Mouse (Mus musculus) bone marrow macrophage, adult 2 months (primary cell): ENCODE results near the gene Tnfrsf25. TPM values are rescaled to one million over a fixed set of nuclear protein-coding genes. Genes with fewer than 3 reads are reported as not detected.
A peak's percentile ranks its signal among the peaks of the same experiment; 100 is the strongest.

Experiments
- H3K27ac ChIP-seq: 2 replicates; pipeline ENCODE4 v1.5.1; 2012; ENCODE audit warnings: low read depth, low read length; ENCODE audit not compliant: insufficient read depth
- H3K4me1 ChIP-seq: 2 replicates; pipeline ENCODE4 v1.6.1; 2012; ENCODE audit warnings: low read length; ENCODE audit not compliant: control insufficient read depth, insufficient read depth
- H3K4me3 ChIP-seq: 2 replicates; pipeline ENCODE4 v1.5.1; 2012; ENCODE audit warnings: mild to moderate bottlenecking, low read length, moderate library complexity; ENCODE audit not compliant: insufficient read depth
- CTCF ChIP-seq: IDR thresholded peaks from 2 replicates; pipeline ENCODE4 v1.5.1; 2012; ENCODE audit warnings: low read depth, mild to moderate bottlenecking, low read length, moderate library complexity
- POLR2A ChIP-seq: IDR thresholded peaks from 2 replicates; pipeline ENCODE4 v1.6.1; 2012; ENCODE audit warnings: mild to moderate bottlenecking, low read depth, low read length, borderline replicate concordance
- polyA plus RNA-seq: library from polyadenylated mRNA; stranded (reverse); fragments of >200 nt; gene quantifications from 2 replicates; pipeline ENCODE4 v1.2.4, GENCODE M21; 2012; ENCODE audit not compliant: missing spikeins, insufficient read depth, insufficient read length

The Tnfrsf25 gene
- polyA plus RNA-seq, 1 experiment: not detected

- Histone ChIP-seq H3K27ac (no peak overlapping the region), H3K4me1 (peaks cover 12% of the 10 kb centered on the region), H3K4me3 (no peak overlapping the region)
- TF ChIP-seq POLR2A (no peak), CTCF (no peak)
These were observed 27.1 kb upstream of the Tnfrsf25 start for GRCm38 (mm10) chr4:152088556-152089120.

- Histone ChIP-seq H3K4me3 (no peak overlapping the region), H3K4me1 (peaks cover 12% of the 10 kb centered on the region), H3K27ac (no peak overlapping the region)
- TF ChIP-seq CTCF (no peak), POLR2A (no peak)
These were observed 25.5 kb upstream of the Tnfrsf25 start for GRCm38 (mm10) chr4:152090191-152090590.

- H3K4me3 ChIP-seq: no peak overlapping the region
- H3K27ac ChIP-seq: no peak overlapping the region
- H3K4me1 ChIP-seq: peaks cover 7% of the 10 kb centered on the region
- no peak for TF ChIP-seq POLR2A
- TF ChIP-seq CTCF: no peak
These were observed 22.9 kb upstream of the Tnfrsf25 start for GRCm38 (mm10) chr4:152092751-152093293.

- Histone ChIP-seq H3K4me3 (no peak overlapping the region), H3K4me1 (no peaks in the 10 kb centered on the region), H3K27ac (no peak overlapping the region)
- TF ChIP-seq CTCF: no peak
- TF ChIP-seq POLR2A: no peak
These were observed 21.5 kb upstream of the Tnfrsf25 start for GRCm38 (mm10) chr4:152094233-152094632.

GRCm38 (mm10) chr4:152095937-152096910, 19.5 kb upstream of the Tnfrsf25 start:
- Histone ChIP-seq H3K4me1 (0 out of 2 replicates have a peak, but pooled peaks cover 2% of the 10 kb centered on the region), H3K4me3 (no peak overlapping the region), H3K27ac (no peak overlapping the region)
- TF ChIP-seq CTCF (peak; percentile 91), POLR2A (no peak)

- TF ChIP-seq CTCF (no peak), POLR2A (no peak)
- H3K4me3 ChIP-seq: no peak overlapping the region
- no peak overlapping the region for H3K27ac ChIP-seq
- H3K4me1 ChIP-seq: peaks cover 2% of the 10 kb centered on the region; the same call in 1 of the 2 replicates
These were observed 18.8 kb upstream of the Tnfrsf25 start for GRCm38 (mm10) chr4:152096927-152097326.

- H3K4me3 ChIP-seq: no peak overlapping the region
- H3K4me1 ChIP-seq: peaks cover 2% of the 10 kb centered on the region; the same call in 1 of the 2 replicates
- no peak overlapping the region for H3K27ac ChIP-seq
- TF ChIP-seq POLR2A (no peak), CTCF (no peak)
These were observed 17.6 kb upstream of the Tnfrsf25 start for GRCm38 (mm10) chr4:152097911-152098799.

- Histone ChIP-seq H3K27ac (no peak overlapping the region), H3K4me3 (no peak overlapping the region), H3K4me1 (peaks cover 2% of the 10 kb centered on the region; the same call in 1 of the 2 replicates)
- no peak for TF ChIP-seq CTCF
- no peak for TF ChIP-seq POLR2A
These were observed 15.2 kb upstream of the Tnfrsf25 start for GRCm38 (mm10) chr4:152100541-152100940.

GRCm38 (mm10) chr4:152101081-152101653, 14.6 kb upstream of the Tnfrsf25 start:
- no peak for TF ChIP-seq CTCF
- TF ChIP-seq POLR2A: no peak
- Histone ChIP-seq H3K4me1 (peaks cover 2% of the 10 kb centered on the region; the same call in 1 of the 2 replicates), H3K27ac (no peak overlapping the region), H3K4me3 (no peak overlapping the region)
